Mouse (Mus musculus) heart, postnatal 0 days (tissue): ENCODE data around the gene Gcn1l1. TPM values are rescaled to one million over a fixed set of nuclear protein-coding genes. Genes with fewer than 3 reads are reported as not detected.
A peak's percentile ranks its signal among the peaks of the same experiment; 100 is the strongest.

Experiments
- ATAC-seq: fragments of 200-750 bp; cut with Nextera tagmentation; 2 replicates; pipeline ENCODE4 v1.8.0; 2017; ENCODE audit warnings: low read depth, moderate number of reproducible peaks, moderate library complexity; ENCODE audit not compliant: insufficient read depth
- DNase-seq: peaks from one replicate; pipeline ENCODE4 v3.0.0-alpha.2; 2016; ENCODE audit warnings: low spot score
- H3K27ac ChIP-seq: fragments of 300-500 bp; sonication (generic); 2 replicates; pipeline ENCODE4 v1.5.1; 2014; ENCODE audit warnings: low read depth, mild to moderate bottlenecking
- H3K27me3 ChIP-seq: fragments of 300-500 bp; sonication (generic); 2 replicates; pipeline ENCODE4 v1.6.1; 2014; ENCODE audit warnings: low read length, mixed read lengths; ENCODE audit not compliant: control insufficient read depth, insufficient read depth
- H3K36me3 ChIP-seq: fragments of 300-500 bp; sonication (generic); replicated peaks from 2 replicates; pipeline ENCODE4 v1.6.1; 2014; ENCODE audit warnings: low read length, mixed read lengths; ENCODE audit not compliant: control insufficient read depth, insufficient read depth
- H3K4me1 ChIP-seq: fragments of 300-500 bp; sonication (generic); 2 replicates; pipeline ENCODE4 v1.6.1; 2014; ENCODE audit warnings: antibody characterized with exemption; ENCODE audit not compliant: control insufficient read depth, insufficient read depth
- H3K4me2 ChIP-seq: fragments of 300-500 bp; sonication (generic); 2 replicates; pipeline ENCODE4 v1.6.1; 2014; ENCODE audit warnings: low read depth, mild to moderate bottlenecking, low read length, moderate library complexity
- H3K4me3 ChIP-seq: fragments of 300-500 bp; sonication (generic); 2 replicates; pipeline ENCODE4 v1.5.1; 2014; ENCODE audit warnings: low read depth, low read length
- H3K9ac ChIP-seq: fragments of 300-500 bp; sonication (generic); replicated peaks from 2 replicates; pipeline ENCODE4 v1.6.1; 2014; ENCODE audit warnings: low read depth, low read length, mixed read lengths
- H3K9me3 ChIP-seq: fragments of 300-500 bp; sonication (generic); replicated peaks from 2 replicates; pipeline ENCODE4 v1.6.1; 2016; ENCODE audit warnings: low read length; ENCODE audit not compliant: control insufficient read depth
- CTCF ChIP-seq: IDR thresholded peaks from 2 replicates; pipeline ENCODE4 v1.5.1; 2016; ENCODE audit warnings: antibody characterized with exemption, control low read depth, low read depth
- EP300 ChIP-seq: IDR thresholded peaks from 2 replicates; pipeline ENCODE4 v1.6.1; 2016; ENCODE audit warnings: antibody characterized with exemption, low read depth
- WGBS: fragments of 180-500 bp; shearing (Covaris S2); extraction: QIAGEN DNeasy Blood & Tissue Kit; methylation state at CpG from one replicate; pipeline ENCODE4 v1.1.7; 2014; 5-methylcytosine and 5-hydroxymethylcytosine counted together
- polyA plus RNA-seq: library from polyadenylated mRNA; unstranded; fragments of >200 nt; fragmentation: Nextera tagmentation; extraction: Ambion mirVana; gene quantifications from 2 replicates; pipeline ENCODE4 v1.2.1, GENCODE M21; 2015
- total RNA-seq: library from RNA; depleted of rRNA; stranded (reverse); fragments of >200 nt; gene quantifications from 2 replicates; pipeline ENCODE4 v1.2.3, GENCODE M21; 2014; ENCODE audit warnings: low replicate concordance

Gcn1l1 gene
- total and polyA plus RNA-seq, 2 experiments from 2014 or later, result 13.6 to 38.3 TPM

GRCm38 (mm10) chr5:115551386-115551785 lies 13.7 kb upstream of the Gcn1l1 start:
- no peaks in the 10 kb centered on the region for H3K27me3 ChIP-seq
- no peak overlapping the region for H3K27ac ChIP-seq
- no peaks in the 10 kb centered on the region for H3K9me3 ChIP-seq
- H3K36me3 ChIP-seq, result peaks cover 86% of the 10 kb centered on the region
- H3K4me2 ChIP-seq, result no peak overlapping the region
- DNase-seq, result no peak
- TF ChIP-seq EP300 (no peak), CTCF (no peak)
- no peak overlapping the region for H3K4me3 ChIP-seq
- WGBS, result 75% methylated on average over 12 of the region's 12 CpGs
- no peak overlapping the region for H3K9ac ChIP-seq
- H3K4me1 ChIP-seq, result no peaks in the 10 kb centered on the region
- ATAC-seq, result no peak

- Histone ChIP-seq H3K4me2 (no peak overlapping the region), H3K27ac (no peak overlapping the region), H3K9me3 (no peaks in the 10 kb centered on the region), H3K4me3 (no peak overlapping the region), H3K36me3 (peaks cover 81% of the 10 kb centered on the region), H3K27me3 (no peaks in the 10 kb centered on the region), H3K4me1 (no peaks in the 10 kb centered on the region), H3K9ac (no peak overlapping the region)
- WGBS, result 85% methylated on average over 13 of the region's 13 CpGs
- TF ChIP-seq EP300, result no peak
- TF ChIP-seq CTCF, result no peak
- DNase-seq, result no peak
- no peak for ATAC-seq
Observed at GRCm38 (mm10) chr5:115551799-115552198, 13.3 kb upstream of the Gcn1l1 start.

- TF ChIP-seq EP300 (no peak), CTCF (no peak)
- Histone ChIP-seq H3K4me1 (no peaks in the 10 kb centered on the region), H3K27ac (no peak overlapping the region), H3K9me3 (no peaks in the 10 kb centered on the region), H3K4me3 (no peak overlapping the region), H3K9ac (no peak overlapping the region), H3K36me3 (peaks cover 60% of the 10 kb centered on the region), H3K4me2 (no peak overlapping the region), H3K27me3 (no peaks in the 10 kb centered on the region)
- no peak for DNase-seq
- WGBS, result 86% methylated on average over 33 of the region's 33 CpGs
- no peak for ATAC-seq
Observed at GRCm38 (mm10) chr5:115553801-115554420, 11.1 kb upstream of the Gcn1l1 start.

- TF ChIP-seq CTCF, result no peak
- no peak for TF ChIP-seq EP300
- 85% methylated on average over 18 of the region's 18 CpGs for WGBS
- Histone ChIP-seq H3K36me3 (peaks cover 52% of the 10 kb centered on the region), H3K4me2 (no peak overlapping the region), H3K27me3 (no peaks in the 10 kb centered on the region), H3K27ac (no peak overlapping the region), H3K4me1 (no peaks in the 10 kb centered on the region), H3K9ac (no peak overlapping the region), H3K9me3 (no peaks in the 10 kb centered on the region), H3K4me3 (no peak overlapping the region)
- ATAC-seq, result no peak
- no peak for DNase-seq
Observed at GRCm38 (mm10) chr5:115554536-115555291, 10.3 kb upstream of the Gcn1l1 start.

- Histone ChIP-seq H3K4me1 (peaks cover 8% of the 10 kb centered on the region; the same call in 1 of the 2 replicates), H3K27me3 (no peaks in the 10 kb centered on the region), H3K36me3 (peaks cover 47% of the 10 kb centered on the region), H3K4me3 (no peak overlapping the region), H3K4me2 (no peak overlapping the region), H3K9me3 (no peaks in the 10 kb centered on the region), H3K27ac (no peak overlapping the region), H3K9ac (no peak overlapping the region)
- ATAC-seq, result no peak
- peak; percentile 52 for DNase-seq
- TF ChIP-seq EP300 (no peak), CTCF (peak; percentile 98)
- 9% methylated on average over 8 of the region's 8 CpGs for whole genome bisulfite sequencing
Observed at GRCm38 (mm10) chr5:115556217-115556616, 8.8 kb upstream of the Gcn1l1 start.
